Comparison of ENCODE assay signal across 8 mouse cellular contexts in genomic region chr1:74855156-74855555, GRCm38 (mm10). TPM values are rescaled to one million over a fixed set of nuclear protein-coding genes. Genes with fewer than 3 reads are reported as not detected.
DNase-seq lines count a peak whose midpoint lies in the region; ATAC-seq and TF ChIP-seq lines count a peak whose summit lies in the region.

No protein-coding gene starts in this region.

- 0% methylated on average over 41 of the region's 48 CpGs for WGBS in kidney, embryonic 14.5 days
- WGBS in forebrain, embryonic 11.5 days = 0% methylated on average over 41 of the region's 48 CpGs
- under 1% methylated on average over 17 of the region's 48 CpGs for WGBS in limb, embryonic 14.5 days
- WGBS in stomach, postnatal 0 days = under 1% methylated on average over 46 of the region's 48 CpGs

- peak overlapping the region; percentile 52 for H3K9ac ChIP-seq in kidney, embryonic 14.5 days (ENCODE audit: low read depth, low read length)
- peak overlapping the region; percentile 75 for H3K9ac ChIP-seq in forebrain, embryonic 11.5 days (ENCODE audit: low read length)
- H3K9ac ChIP-seq in limb, embryonic 14.5 days (ENCODE audit: low read depth, low read length, severe bottlenecking) = peak overlapping the region; percentile 28; the same call in 1 of the 2 replicates
- peak overlapping the region; percentile 45; the same call in 1 of the 2 replicates for H3K9ac ChIP-seq in stomach, postnatal 0 days (ENCODE audit: low read length)

- peak overlapping the region; percentile 66 for H3K4me3 ChIP-seq in kidney, embryonic 14.5 days (ENCODE audit: low read length)
- peak overlapping the region; percentile 71 for H3K4me3 ChIP-seq in forebrain, embryonic 11.5 days (ENCODE audit: low read depth, low read length)
- H3K4me3 ChIP-seq in limb, embryonic 14.5 days (replicated peaks; ENCODE audit: low read length) = peak overlapping the region; percentile 59
- peak overlapping the region; percentile 59 for H3K4me3 ChIP-seq in stomach, postnatal 0 days (ENCODE audit: low read depth, low read length)

- DNase-seq in kidney, postnatal 25 days = no peak
- DNase-seq in MN1 (ENCODE audit: low spot score) = peak; percentile 53
- DNase-seq in forebrain, embryonic 11.5 days (ENCODE audit: low spot score) = peak; percentile 75
- no peak for DNase-seq in limb, embryonic 14.5 days (ENCODE audit: low spot score)
- peak; percentile 20 for DNase-seq in stomach, postnatal 0 days (ENCODE audit: low spot score)
- DNase-seq in left cerebral cortex, adult 11 months (ENCODE audit: low spot score) = no peak
- no peak for DNase-seq in spleen, postnatal 36 days (ENCODE audit: low spot score in 2 of 2)

- TF ChIP-seq CTCF in stomach, postnatal 0 days (IDR thresholded peaks at IDR 0.05; ENCODE audit: low read depth) = no peak

- H3K4me2 ChIP-seq in kidney, embryonic 14.5 days (replicated peaks; ENCODE audit: low read depth, low read length) = peak overlapping the region; percentile 97
- peak overlapping the region; percentile 90 for H3K4me2 ChIP-seq in forebrain, embryonic 11.5 days (ENCODE audit: low read depth, low read length, severe bottlenecking)
- peak overlapping the region; percentile 98 for H3K4me2 ChIP-seq in limb, embryonic 14.5 days (replicated peaks; ENCODE audit: low read depth, low read length, severe bottlenecking)
- H3K4me2 ChIP-seq in stomach, postnatal 0 days (replicated peaks; ENCODE audit: low read depth) = peak overlapping the region; percentile 98

- peaks cover 9% of the 10 kb centered on the region for H3K4me1 ChIP-seq in kidney, embryonic 14.5 days (ENCODE audit: control insufficient read depth, insufficient read depth, low read length)
- H3K4me1 ChIP-seq in forebrain, embryonic 11.5 days (replicated peaks; ENCODE audit: control insufficient read depth, insufficient read depth, low read length) = peaks cover 30% of the 10 kb centered on the region
- peaks cover 15% of the 10 kb centered on the region for H3K4me1 ChIP-seq in limb, embryonic 14.5 days (ENCODE audit: control insufficient read depth, insufficient read depth, low read length)
- 0 out of 2 replicates have a peak, but pooled peaks cover 2% of the 10 kb centered on the region for H3K4me1 ChIP-seq in stomach, postnatal 0 days (replicated peaks; ENCODE audit: control insufficient read depth, insufficient read depth)

- no peaks in the 10 kb centered on the region for H3K36me3 ChIP-seq in kidney, embryonic 14.5 days (ENCODE audit: control insufficient read depth, insufficient read depth, low read length)
- no peaks in the 10 kb centered on the region for H3K36me3 ChIP-seq in forebrain, embryonic 11.5 days (ENCODE audit: control insufficient read depth, insufficient read depth, low read length)
- H3K36me3 ChIP-seq in limb, embryonic 14.5 days (ENCODE audit: control insufficient read depth, insufficient read depth, low read length) = no peaks in the 10 kb centered on the region
- no peaks in the 10 kb centered on the region for H3K36me3 ChIP-seq in stomach, postnatal 0 days (ENCODE audit: control insufficient read depth, insufficient read depth, low read length)

- TF ChIP-seq EP300 in stomach, postnatal 0 days (optimal IDR thresholded peaks at IDR 0.05) = no peak

- no peaks in the 10 kb centered on the region for H3K9me3 ChIP-seq in kidney, embryonic 14.5 days (ENCODE audit: control insufficient read depth, low read length)
- no peaks in the 10 kb centered on the region for H3K9me3 ChIP-seq in forebrain, embryonic 11.5 days (ENCODE audit: control insufficient read depth, low read length)
- H3K9me3 ChIP-seq in limb, embryonic 14.5 days (ENCODE audit: control insufficient read depth, low read length) = no peaks in the 10 kb centered on the region
- H3K9me3 ChIP-seq in stomach, postnatal 0 days (ENCODE audit: control insufficient read depth, low read length) = no peaks in the 10 kb centered on the region

- peaks cover 95% of the 10 kb centered on the region for H3K27me3 ChIP-seq in kidney, embryonic 14.5 days (ENCODE audit: control insufficient read depth, insufficient read depth, low read length)
- peaks cover 48% of the 10 kb centered on the region for H3K27me3 ChIP-seq in forebrain, embryonic 11.5 days (ENCODE audit: control insufficient read depth, insufficient read depth, low read length)
- H3K27me3 ChIP-seq in limb, embryonic 14.5 days (ENCODE audit: control insufficient read depth, insufficient read depth, low read length) = peaks cover 79% of the 10 kb centered on the region
- peaks cover 25% of the 10 kb centered on the region for H3K27me3 ChIP-seq in stomach, postnatal 0 days (ENCODE audit: control insufficient read depth, insufficient read depth, low read length)

- no peak for TF ChIP-seq POLR2A in limb, embryonic 14.5 days (IDR thresholded peaks at IDR 0.05; ENCODE audit: borderline replicate concordance, extremely low read depth, insufficient read depth, insufficient read length)

- no peak overlapping the region for H3K27ac ChIP-seq in kidney, embryonic 14.5 days (ENCODE audit: low read depth, low read length)
- H3K27ac ChIP-seq in forebrain, embryonic 11.5 days (ENCODE audit: low read depth, low read length) = no peak overlapping the region
- H3K27ac ChIP-seq in limb, embryonic 14.5 days (replicated peaks; ENCODE audit: low read depth, low read length) = no peak overlapping the region
- H3K27ac ChIP-seq in stomach, postnatal 0 days (replicated peaks) = no peak overlapping the region

- ATAC-seq in kidney, embryonic 14.5 days (ENCODE audit: low FRiP score, low TSS enrichment) = no peak
- peak; percentile 6; the same call in 1 of the 2 replicates for ATAC-seq in forebrain, embryonic 11.5 days (replicated peaks; ENCODE audit: low FRiP score)
- ATAC-seq in limb, embryonic 14.5 days (ENCODE audit: low FRiP score, low read depth) = peak; percentile 5; the same call in 1 of the 2 replicates
- no peak for ATAC-seq in stomach, postnatal 0 days (ENCODE audit: low FRiP score, low TSS enrichment)

RNA-seq across cellular contexts. Expression of gene Cdk5r2, which starts 0.4 kb away (rescaled TPM):
- 0.07 TPM in 1 of 2 replicates, not detected in the other for polyA plus RNA-seq in kidney, embryonic 14.5 days (2014; fragmentation: Nextera tagmentation; extraction: Ambion mirVana)
- 1.2 and 1.4 TPM in 2 replicates for polyA plus RNA-seq in forebrain, embryonic 11.5 days (2014; fragmentation: Nextera tagmentation; extraction: Ambion mirVana)
- polyA plus RNA-seq in limb, embryonic 14.5 days (2012; rRNA removed) = 0.49 and 0.63 TPM in 2 replicates
- polyA plus RNA-seq in limb, embryonic 14.5 days (2014; fragmentation: Nextera tagmentation; extraction: Ambion mirVana) = 0.07 and 0.10 TPM in 2 replicates
- polyA plus RNA-seq in stomach, postnatal 0 days (2015; fragmentation: Nextera tagmentation; extraction: Ambion mirVana) = 0.12 and 0.19 TPM in 2 replicates

RNA-seq across cellular contexts. Expression of gene Fev, which starts 30.1 kb away (rescaled TPM):
- polyA plus RNA-seq in kidney, embryonic 14.5 days (2014; fragmentation: Nextera tagmentation; extraction: Ambion mirVana) = 0.47 and 2.1 TPM in 2 replicates
- not detected in 2 replicates for polyA plus RNA-seq in forebrain, embryonic 11.5 days (2014; fragmentation: Nextera tagmentation; extraction: Ambion mirVana)
- polyA plus RNA-seq in limb, embryonic 14.5 days (2012; rRNA removed) = 0.05 TPM in 1 of 2 replicates, not detected in the other
- polyA plus RNA-seq in limb, embryonic 14.5 days (2014; fragmentation: Nextera tagmentation; extraction: Ambion mirVana) = 0.14 TPM in 1 of 2 replicates, not detected in the other
- polyA plus RNA-seq in stomach, postnatal 0 days (2015; fragmentation: Nextera tagmentation; extraction: Ambion mirVana) = 0.22 and 0.31 TPM in 2 replicates

RNA-seq across cellular contexts. Expression of gene Cryba2, which starts 37.8 kb away (rescaled TPM):
- not detected in 2 replicates for polyA plus RNA-seq in kidney, embryonic 14.5 days (2014; fragmentation: Nextera tagmentation; extraction: Ambion mirVana)
- not detected in 2 replicates for polyA plus RNA-seq in forebrain, embryonic 11.5 days (2014; fragmentation: Nextera tagmentation; extraction: Ambion mirVana)
- not detected in 2 replicates for polyA plus RNA-seq in limb, embryonic 14.5 days (2012; rRNA removed)
- not detected in 2 replicates for polyA plus RNA-seq in limb, embryonic 14.5 days (2014; fragmentation: Nextera tagmentation; extraction: Ambion mirVana)
- polyA plus RNA-seq in stomach, postnatal 0 days (2015; fragmentation: Nextera tagmentation; extraction: Ambion mirVana) = 0.50 and 0.93 TPM in 2 replicates

Comparison
In these comparisons a context has a peak if more than half of its experiments do, and no peak if none do; other contexts are left out.
1. ATAC-seq: peak in forebrain, embryonic 11.5 days (single experiment) and limb, embryonic 14.5 days (single experiment); none in kidney, embryonic 14.5 days (single experiment) and stomach, postnatal 0 days (single experiment).
2. DNase-seq: peak in MN1 (single experiment), forebrain, embryonic 11.5 days (single experiment) and stomach, postnatal 0 days (single experiment); none in kidney, postnatal 25 days (0 of 2), limb, embryonic 14.5 days (single experiment), left cerebral cortex, adult 11 months (single experiment) and spleen, postnatal 36 days (0 of 2).
3. Peak in every context shown above with its lines, with median percentiles within 50 percentile points of each other: H3K4me2 ChIP-seq, H3K4me3 ChIP-seq and H3K9ac ChIP-seq.